Mouse (Mus musculus) midbrain, embryonic 10.5 days (tissue): ENCODE data around the gene Prpf38a. TPM values are rescaled to one million over a fixed set of nuclear protein-coding genes. Genes with fewer than 3 reads are reported as not detected.

ENCODE experiments used
- DNase-seq: peaks from one replicate; pipeline ENCODE4 v3.0.0-alpha.2; 2017; ENCODE audit warnings: low spot score
- H3K27ac ChIP-seq: fragments of 300-500 bp; sonication (generic); replicated peaks from 2 replicates; pipeline ENCODE4 v1.5.1; 2016; ENCODE audit warnings: mild to moderate bottlenecking
- H3K27me3 ChIP-seq: fragments of 300-500 bp; sonication (generic); 2 replicates; pipeline ENCODE4 v1.6.1; 2016; ENCODE audit warnings: low read depth, mild to moderate bottlenecking; ENCODE audit not compliant: poor library complexity, severe bottlenecking
- H3K36me3 ChIP-seq: fragments of 300-500 bp; sonication (generic); 2 replicates; pipeline ENCODE4 v1.6.1; 2016; ENCODE audit warnings: mild to moderate bottlenecking, moderate library complexity
- H3K4me1 ChIP-seq: fragments of 300-500 bp; sonication (generic); 2 replicates; pipeline ENCODE4 v1.6.1; 2016
- H3K4me3 ChIP-seq: fragments of 300-500 bp; sonication (generic); 2 replicates; pipeline ENCODE4 v1.5.1; 2016; ENCODE audit warnings: mild to moderate bottlenecking, moderate library complexity
- H3K9me3 ChIP-seq: fragments of 300-500 bp; sonication (generic); replicated peaks from 2 replicates; pipeline ENCODE4 v1.6.1; 2016; ENCODE audit warnings: mild to moderate bottlenecking
- WGBS: fragments of 180-500 bp; shearing (Covaris S2); methylation state at CpG from one replicate; pipeline ENCODE4 v1.1.7; 2016; 5-methylcytosine and 5-hydroxymethylcytosine counted together
- polyA plus RNA-seq: library from polyadenylated mRNA; unstranded; fragments of >200 nt; fragmentation: Nextera tagmentation; extraction: Ambion mirVana; gene quantifications from 2 replicates; pipeline ENCODE4 v1.2.1, GENCODE M21; 2016

The Prpf38a gene
- polyA plus RNA-seq, 1 experiment from 2014 or later = 124 TPM

DNA sequence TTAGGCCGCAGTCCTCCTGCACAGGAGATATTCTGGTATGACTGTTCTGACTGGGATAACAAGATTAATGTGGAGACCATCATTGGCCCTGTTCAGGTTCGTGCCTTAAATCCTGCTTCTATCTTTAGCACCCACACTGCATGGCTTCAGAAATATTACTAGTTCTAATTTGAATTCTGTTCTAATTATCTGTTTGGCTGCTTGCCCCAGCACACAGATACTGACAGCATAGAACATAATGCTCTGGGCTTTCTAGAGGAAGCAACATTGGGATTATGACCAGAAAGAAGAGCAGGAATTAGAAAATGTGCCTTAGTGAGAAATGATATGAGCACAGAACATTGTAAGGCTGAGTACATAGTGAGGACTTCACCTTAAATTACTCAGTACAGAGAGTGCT lies 14.2 kb upstream of the Prpf38a start:
- WGBS = 87% methylated on average over 2 of the region's 2 CpGs
- H3K4me1 ChIP-seq = no peaks in the 10 kb centered on the region
- DNase-seq = no peak
- H3K4me3 ChIP-seq = no peak overlapping the region
- no peak overlapping the region for H3K27ac ChIP-seq
- H3K36me3 ChIP-seq = peaks cover 84% of the 10 kb centered on the region
- no peaks in the 10 kb centered on the region for H3K27me3 ChIP-seq
- H3K9me3 ChIP-seq = no peaks in the 10 kb centered on the region

- Histone ChIP-seq H3K27ac (peak overlapping the region; percentile 88), H3K4me3 (peak overlapping the region; percentile 87), H3K36me3 (peaks cover 51% of the 10 kb centered on the region), H3K9me3 (no peaks in the 10 kb centered on the region), H3K27me3 (no peaks in the 10 kb centered on the region), H3K4me1 (peaks cover 35% of the 10 kb centered on the region)
- no peak for DNase-seq
- 1% methylated on average over 16 of the region's 16 CpGs for WGBS
Observed at GRCm38 (mm10) chr4:108579743-108580411, 741 bp upstream of the Prpf38a start.

GRCm38 (mm10) chr4:108572644-108573043 lies 6.5 kb downstream of the Prpf38a start:
- peaks cover 88% of the 10 kb centered on the region for H3K36me3 ChIP-seq
- WGBS = 98% methylated on average over 3 of the region's 3 CpGs

GRCm38 (mm10) chr4:108565026-108565425 lies 14.1 kb downstream of the Prpf38a start:
- Histone ChIP-seq H3K4me3 (no peak overlapping the region), H3K27ac (no peak overlapping the region), H3K9me3 (no peaks in the 10 kb centered on the region), H3K36me3 (peaks cover 100% of the 10 kb centered on the region), H3K4me1 (no peaks in the 10 kb centered on the region), H3K27me3 (no peaks in the 10 kb centered on the region)
- 92% methylated on average over 1 of the region's 1 CpGs for WGBS
- DNase-seq = no peak

More at GRCm38 (mm10) chr4:108572644-108573043, 6.5 kb downstream of the Prpf38a start:
- DNase-seq = no peak
- Histone ChIP-seq H3K4me1 (peaks cover 6% of the 10 kb centered on the region), H3K9me3 (no peaks in the 10 kb centered on the region), H3K27me3 (no peaks in the 10 kb centered on the region), H3K27ac (no peak overlapping the region), H3K4me3 (no peak overlapping the region)

- Histone ChIP-seq H3K9me3 (no peaks in the 10 kb centered on the region), H3K36me3 (peaks cover 64% of the 10 kb centered on the region), H3K27ac (no peak overlapping the region), H3K27me3 (no peaks in the 10 kb centered on the region), H3K4me1 (no peaks in the 10 kb centered on the region), H3K4me3 (no peak overlapping the region)
- DNase-seq = no peak
- WGBS = 88% methylated on average over 2 of the region's 2 CpGs
Observed at GRCm38 (mm10) chr4:108539701-108540100, 39.4 kb downstream of the Prpf38a start.

Other genes starting within 250 kb of the Prpf38a start
- 2.2 and 2.6 TPM in 2 replicates for gene Shisal2a, start 196.0 kb downstream of the Prpf38a start, polyA plus RNA-seq
- gene Gpx7, start 172.4 kb downstream of the Prpf38a start, polyA plus RNA-seq = 52.1 and 52.8 TPM in 2 replicates
- gene Tut4, start 119.9 kb downstream of the Prpf38a start, polyA plus RNA-seq = 72.7 and 80.9 TPM in 2 replicates
- gene Orc1, start 87 bp upstream of the Prpf38a start, polyA plus RNA-seq = 20.5 and 24.9 TPM in 2 replicates
- gene Cc2d1b, start 40.6 kb upstream of the Prpf38a start, polyA plus RNA-seq = 20.9 and 21.3 TPM in 2 replicates
- gene 3110021N24Rik, start 140.3 kb upstream of the Prpf38a start, polyA plus RNA-seq = 1.1 and 1.4 TPM in 2 replicates
- 3.9 and 4.5 TPM in 2 replicates for gene Zfyve9, start 201.5 kb upstream of the Prpf38a start, polyA plus RNA-seq